In genomic region chr6:127109402-127109930, GRCm38 (mm10) we compare ENCODE assay signal across 8 mouse cellular contexts. TPM values are rescaled to one million over a fixed set of nuclear protein-coding genes. Genes with fewer than 3 reads are reported as not detected.
DNase-seq lines count a peak whose midpoint lies in the region; ATAC-seq lines count a peak whose summit lies in the region.

Gene Tigar (minus strand): TSS chr6:127109557.

- peak within 1 kb of the TSS; percentile 58 for H3K4me3 ChIP-seq in hindbrain, embryonic 14.5 days (replicated peaks; ENCODE audit: low read length)

- H3K4me1 ChIP-seq in hindbrain, embryonic 14.5 days (replicated peaks; ENCODE audit: control insufficient read depth, insufficient read depth, low read length) = peaks cover 10% of the 10 kb centered on the region

- no peaks in the 10 kb centered on the region for H3K9me3 ChIP-seq in hindbrain, embryonic 14.5 days (ENCODE audit: control insufficient read depth, low read length)

- no peaks in the 10 kb centered on the region for H3K36me3 ChIP-seq in hindbrain, embryonic 14.5 days (replicated peaks; ENCODE audit: control insufficient read depth, insufficient read depth)

- peak within 1 kb of the TSS; percentile 63 for H3K9ac ChIP-seq in hindbrain, embryonic 14.5 days

- H3K4me2 ChIP-seq in hindbrain, embryonic 14.5 days (replicated peaks) = peak within 1 kb of the TSS; percentile 79

- WGBS in hindbrain, embryonic 14.5 days = under 1% methylated on average over 37 of the region's 37 CpGs

- peak; percentile 99 for ATAC-seq in hindbrain, embryonic 14.5 days (ENCODE audit: low FRiP score)

- H3K27ac ChIP-seq in hindbrain, embryonic 14.5 days = 0 out of 2 replicates have a peak within 1 kb of the TSS, but pooled peaks have one; percentile 7

- peak; percentile 96 for DNase-seq in R1 (ENCODE audit: low read depth, low spot score)
- peak; percentile 96 to 98 for DNase-seq in cerebellum, postnatal 25 days
- DNase-seq in frontal cortex, postnatal 25 days (ENCODE audit: low spot score in 2 of 2) = peak; percentile 82 to 91
- peak; percentile 95 for DNase-seq in hindbrain, embryonic 14.5 days (ENCODE audit: low spot score)
- peak; percentile 93 to 94 for DNase-seq in layer of hippocampus, postnatal 36 days
- DNase-seq in lung, postnatal 36 days = peak; percentile 97
- peak; percentile 95 for DNase-seq in retina, postnatal 1 day
- DNase-seq in urinary bladder, adult 18-20 months (ENCODE audit: low spot score in 2 of 2) = peak; percentile 92 to 93

- no peaks in the 10 kb centered on the region for H3K27me3 ChIP-seq in hindbrain, embryonic 14.5 days (ENCODE audit: control insufficient read depth, insufficient read depth, low read length)

RNA-seq across cellular contexts. Expression of gene Tigar, which starts in this region (rescaled TPM):
- polyA plus RNA-seq in hindbrain, embryonic 14.5 days (2014; fragmentation: Nextera tagmentation; extraction: Ambion mirVana) = 6.5 and 6.9 TPM in 2 replicates
- 10 to 100 TPM; 27.6 to 31.7 TPM for total RNA-seq in layer of hippocampus, postnatal 36 days (2021)

Comparison
In these comparisons a context has a peak if more than half of its experiments do, and no peak if none do; other contexts are left out.
1. Peak in every context shown above with its lines: DNase-seq, ATAC-seq, H3K4me3 ChIP-seq and H3K27ac ChIP-seq.